Mouse (Mus musculus) limb, embryonic 10.5 days (tissue): Measurements from ENCODE around the gene Tbx2. TPM values are rescaled to one million over a fixed set of nuclear protein-coding genes. Genes with fewer than 3 reads are reported as not detected.

Experiments
- DNase-seq: peaks from one replicate; pipeline ENCODE4 v3.0.0-alpha.2; 2017; ENCODE audit warnings: low spot score
- H3K27ac ChIP-seq: fragments of 300-500 bp; sonication (generic); 2 replicates; pipeline ENCODE4 v1.5.1; 2016; ENCODE audit warnings: mild to moderate bottlenecking
- H3K27me3 ChIP-seq: fragments of 300-500 bp; sonication (generic); 2 replicates; pipeline ENCODE4 v1.6.1; 2016; ENCODE audit warnings: low read depth, mild to moderate bottlenecking; ENCODE audit not compliant: poor library complexity, severe bottlenecking
- H3K36me3 ChIP-seq: fragments of 300-500 bp; sonication (generic); 2 replicates; pipeline ENCODE4 v1.6.1; 2016; ENCODE audit warnings: mild to moderate bottlenecking, moderate library complexity
- H3K4me1 ChIP-seq: fragments of 300-500 bp; sonication (generic); 2 replicates; pipeline ENCODE4 v1.6.1; 2016
- H3K4me3 ChIP-seq: fragments of 300-500 bp; sonication (generic); 2 replicates; pipeline ENCODE4 v1.5.1; 2016; ENCODE audit warnings: mild to moderate bottlenecking, moderate library complexity
- H3K9me3 ChIP-seq: fragments of 300-500 bp; sonication (generic); replicated peaks from 2 replicates; pipeline ENCODE4 v1.6.1; 2016; ENCODE audit warnings: mild to moderate bottlenecking
- WGBS: fragments of 180-500 bp; shearing (Covaris S2); methylation state at CpG from one replicate; pipeline ENCODE4 v1.1.7; 2016; 5-methylcytosine and 5-hydroxymethylcytosine counted together
- polyA plus RNA-seq: library from polyadenylated mRNA; unstranded; fragments of >200 nt; fragmentation: Nextera tagmentation; extraction: Ambion mirVana; gene quantifications from 2 replicates; pipeline ENCODE4 v1.2.1, GENCODE M21; 2016

The Tbx2 gene
- polyA plus RNA-seq, 1 experiment from 2014 or later: 5.3 TPM

DNA sequence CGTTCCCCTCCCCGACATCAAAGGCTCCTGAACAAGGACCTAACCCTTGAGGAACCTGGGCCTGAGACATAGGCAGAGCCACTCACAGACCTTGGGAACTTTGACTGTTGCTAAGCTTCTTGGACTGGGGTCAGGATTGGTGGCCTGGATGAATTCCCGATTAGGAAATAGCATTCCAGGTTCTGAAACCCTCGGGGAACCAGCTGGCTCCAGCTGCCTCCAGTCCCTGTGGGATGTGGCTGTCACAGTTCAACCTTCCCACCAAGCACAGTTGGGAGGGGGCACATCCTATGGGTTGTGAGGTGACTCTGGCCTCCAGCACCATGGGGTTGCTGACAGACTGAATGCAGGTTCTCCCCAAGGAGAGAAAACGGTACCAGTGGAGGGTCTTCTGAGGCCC, 13.6 kb downstream of the Tbx2 start:
- H3K4me3 ChIP-seq: no peak overlapping the region
- H3K9me3 ChIP-seq: no peaks in the 10 kb centered on the region
- peak; percentile 31 for DNase-seq
- peaks cover 57% of the 10 kb centered on the region for H3K27me3 ChIP-seq
- H3K27ac ChIP-seq: no peak overlapping the region
- WGBS: 42% methylated on average over 5 of the region's 5 CpGs
- H3K36me3 ChIP-seq: peaks cover under 1% of the 10 kb centered on the region; the same call in 1 of the 2 replicates
- peaks cover 57% of the 10 kb centered on the region for H3K4me1 ChIP-seq

DNA sequence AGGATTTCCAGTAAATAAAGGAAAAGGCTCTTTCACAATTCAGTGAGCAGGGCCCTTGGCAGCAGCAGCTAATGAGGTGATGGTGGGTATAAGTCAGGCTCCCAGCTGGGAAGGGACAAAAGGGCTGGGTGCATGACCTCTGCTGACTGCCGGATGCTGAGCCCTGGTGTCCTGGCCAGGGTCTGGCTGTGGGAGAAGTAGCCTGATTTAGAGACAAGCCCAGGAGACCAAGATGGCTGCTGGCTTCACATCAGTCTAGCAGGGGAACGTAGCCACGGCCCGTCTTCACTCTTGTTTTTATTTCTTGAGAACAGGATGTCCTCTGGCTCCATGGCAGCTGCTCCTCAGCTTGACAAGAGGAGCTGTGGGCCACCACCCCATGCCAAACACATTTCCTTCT, 14.2 kb downstream of the Tbx2 start:
- 0 out of 2 replicates have a peak overlapping the region, but pooled peaks have one; percentile 26 for H3K27ac ChIP-seq
- H3K4me3 ChIP-seq: no peak overlapping the region
- WGBS: 57% methylated on average over 4 of the region's 4 CpGs
- peaks cover 51% of the 10 kb centered on the region for H3K27me3 ChIP-seq
- DNase-seq: peak; percentile 33
- no peaks in the 10 kb centered on the region for H3K36me3 ChIP-seq
- H3K4me1 ChIP-seq: peaks cover 59% of the 10 kb centered on the region
- no peaks in the 10 kb centered on the region for H3K9me3 ChIP-seq

DNA sequence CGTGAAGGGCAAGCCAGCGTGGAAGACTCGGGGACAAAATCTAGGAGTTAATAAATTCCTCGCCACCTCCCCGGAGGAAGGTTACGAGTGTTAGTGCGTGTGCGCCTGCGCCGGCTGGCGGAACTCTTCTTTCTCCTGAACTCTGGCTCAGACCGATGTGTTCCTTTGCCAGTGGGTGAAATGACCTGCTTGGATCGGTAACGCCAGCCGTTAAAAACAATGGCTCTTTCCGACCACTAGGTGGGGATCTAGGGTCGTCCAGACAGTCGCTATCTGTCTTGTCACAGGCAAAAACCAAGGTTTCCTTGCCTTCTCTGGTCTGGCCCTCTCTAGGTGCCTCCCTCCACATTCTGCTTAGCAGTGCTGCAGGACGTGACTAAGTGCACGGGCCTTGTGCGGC, 16.7 kb downstream of the Tbx2 start:
- Histone ChIP-seq H3K4me3 (peak overlapping the region; percentile 39), H3K27me3 (peaks cover 35% of the 10 kb centered on the region), H3K27ac (peak overlapping the region; percentile 66; the same call in 1 of the 2 replicates)

DNA sequence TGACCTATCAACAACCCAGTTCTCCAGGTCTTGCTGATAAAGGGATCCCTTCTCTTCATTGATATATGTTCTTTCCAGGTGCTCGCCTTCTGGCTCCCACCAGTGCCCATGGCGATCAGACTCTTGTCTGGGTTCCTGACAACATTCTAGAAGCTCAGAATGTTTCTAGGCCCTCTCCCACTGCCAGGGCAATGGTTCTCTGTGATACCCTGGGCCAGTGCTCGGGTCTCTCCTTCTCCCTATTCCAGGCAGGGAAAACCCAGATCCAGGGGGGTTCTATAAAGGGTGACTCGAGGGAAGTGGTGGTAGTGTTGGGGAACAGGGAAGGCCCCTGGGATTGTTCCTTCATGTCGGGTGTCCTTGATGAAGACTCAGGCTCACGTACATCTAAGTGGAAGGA, 17.9 kb downstream of the Tbx2 start, which contains the start of gene Gm11444:
Gm11444 (minus strand) TSS at position 101 of the 400 bp plus-strand sequence.
- H3K9me3 ChIP-seq: no peaks in the 10 kb centered on the region
- H3K36me3 ChIP-seq: 0 out of 2 replicates have a peak, but pooled peaks cover 2% of the 10 kb centered on the region
- peak within 1 kb of the TSS; percentile 39 for H3K4me3 ChIP-seq
- 85% methylated on average over 6 of the region's 6 CpGs for WGBS
- no peak for DNase-seq
- H3K4me1 ChIP-seq: peaks cover 37% of the 10 kb centered on the region
- peaks cover 31% of the 10 kb centered on the region for H3K27me3 ChIP-seq
- peak within 1 kb of the TSS; percentile 66 for H3K27ac ChIP-seq

More for the DNA sequence above, 16.7 kb downstream of the Tbx2 start:
- 3% methylated on average over 21 of the region's 21 CpGs for WGBS
- Histone ChIP-seq H3K9me3 (no peaks in the 10 kb centered on the region), H3K36me3 (no peaks in the 10 kb centered on the region), H3K4me1 (peaks cover 46% of the 10 kb centered on the region)
- peak; percentile 83 for DNase-seq

DNA sequence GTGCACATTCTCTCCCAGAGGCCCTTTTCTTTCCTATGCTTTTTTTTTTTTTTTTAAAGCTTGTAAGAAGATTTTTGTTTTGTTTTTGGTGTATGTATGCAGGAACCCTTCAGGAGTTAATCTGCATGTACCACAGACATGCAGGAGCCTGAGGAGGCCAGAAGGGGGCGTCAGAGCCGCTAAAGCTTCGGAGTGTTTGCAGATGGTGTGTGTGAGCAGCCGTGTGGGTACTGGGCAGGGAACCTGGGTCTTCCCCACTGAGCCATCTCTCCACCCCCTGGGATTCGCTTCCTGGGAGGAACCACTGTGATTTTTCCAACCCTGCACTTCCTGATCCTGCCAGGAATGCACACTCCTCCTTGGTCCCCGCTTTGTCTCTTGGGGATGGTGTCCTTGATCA, 18.4 kb downstream of the Tbx2 start:
- peak; percentile 56 for DNase-seq
- H3K36me3 ChIP-seq: 0 out of 2 replicates have a peak, but pooled peaks cover 2% of the 10 kb centered on the region

DNA sequence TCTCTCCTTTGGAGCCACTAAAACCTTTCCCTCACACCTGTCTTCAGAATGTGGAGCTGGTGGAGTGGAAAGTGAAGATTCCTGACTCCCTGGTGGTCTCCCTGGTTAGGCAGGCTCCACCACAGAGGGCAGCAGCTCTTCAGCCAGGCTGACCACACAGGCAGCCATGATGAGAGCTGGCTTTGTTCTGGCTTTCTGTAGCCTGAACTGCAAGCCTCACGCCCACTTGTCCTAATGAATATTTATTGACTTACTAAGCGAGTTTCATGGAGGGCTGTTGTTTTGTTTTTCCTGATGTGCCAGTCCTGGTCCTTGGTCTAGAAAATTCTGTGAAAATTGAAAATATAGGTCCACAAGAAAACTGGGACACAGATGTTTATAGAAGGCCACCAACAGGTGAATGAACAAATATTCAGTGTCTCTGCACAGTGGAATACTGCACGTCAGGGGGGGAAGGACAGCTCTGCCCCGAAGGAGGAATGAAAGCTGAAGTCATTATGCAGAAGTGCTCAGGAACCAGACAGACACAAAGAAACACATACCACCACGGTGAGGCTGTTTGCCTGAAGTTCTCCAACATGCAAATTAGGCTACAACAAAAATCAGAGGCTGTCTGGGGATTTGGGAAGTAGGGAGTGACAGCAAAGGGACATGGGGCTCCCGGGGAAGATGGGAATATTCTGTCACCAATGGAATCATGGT, 25.8 kb downstream of the Tbx2 start:
- H3K4me1 ChIP-seq: peaks cover 17% of the 10 kb centered on the region
- H3K9me3 ChIP-seq: no peaks in the 10 kb centered on the region
- 0 out of 2 replicates have a peak, but pooled peaks cover 2% of the 10 kb centered on the region for H3K36me3 ChIP-seq
- H3K4me3 ChIP-seq: no peak overlapping the region
- 42% methylated on average over 6 of the region's 6 CpGs for WGBS
- no peak for DNase-seq
- H3K27me3 ChIP-seq: 0 out of 2 replicates have a peak, but pooled peaks cover 3% of the 10 kb centered on the region
- peak overlapping the region; percentile 76 for H3K27ac ChIP-seq

More for the DNA sequence above, 18.4 kb downstream of the Tbx2 start:
- 53% methylated on average over 6 of the region's 6 CpGs for WGBS
- Histone ChIP-seq H3K9me3 (no peaks in the 10 kb centered on the region), H3K27ac (peak overlapping the region; percentile 50), H3K4me1 (peaks cover 37% of the 10 kb centered on the region), H3K27me3 (peaks cover 26% of the 10 kb centered on the region), H3K4me3 (no peak overlapping the region)

DNA sequence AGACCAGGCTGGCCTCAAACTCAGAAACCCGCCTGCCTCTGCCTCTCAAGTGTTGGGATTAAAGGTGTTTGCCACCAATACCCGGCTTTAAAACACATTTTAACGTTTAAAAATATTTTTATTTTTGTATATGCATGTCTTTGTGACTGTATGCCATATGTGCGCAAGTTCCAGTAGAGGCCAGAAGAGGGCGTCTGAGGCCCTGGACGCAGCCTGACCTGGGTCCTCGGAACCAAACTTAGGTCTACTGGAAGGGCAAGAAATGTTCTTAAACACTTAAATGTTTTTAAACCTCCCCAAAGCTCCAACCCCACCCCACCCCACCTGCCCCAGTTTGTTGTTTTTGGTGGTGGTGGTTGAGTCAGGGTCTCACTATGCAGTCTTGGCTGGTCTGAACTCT, 32.0 kb downstream of the Tbx2 start:
- no peak for DNase-seq

DNA sequence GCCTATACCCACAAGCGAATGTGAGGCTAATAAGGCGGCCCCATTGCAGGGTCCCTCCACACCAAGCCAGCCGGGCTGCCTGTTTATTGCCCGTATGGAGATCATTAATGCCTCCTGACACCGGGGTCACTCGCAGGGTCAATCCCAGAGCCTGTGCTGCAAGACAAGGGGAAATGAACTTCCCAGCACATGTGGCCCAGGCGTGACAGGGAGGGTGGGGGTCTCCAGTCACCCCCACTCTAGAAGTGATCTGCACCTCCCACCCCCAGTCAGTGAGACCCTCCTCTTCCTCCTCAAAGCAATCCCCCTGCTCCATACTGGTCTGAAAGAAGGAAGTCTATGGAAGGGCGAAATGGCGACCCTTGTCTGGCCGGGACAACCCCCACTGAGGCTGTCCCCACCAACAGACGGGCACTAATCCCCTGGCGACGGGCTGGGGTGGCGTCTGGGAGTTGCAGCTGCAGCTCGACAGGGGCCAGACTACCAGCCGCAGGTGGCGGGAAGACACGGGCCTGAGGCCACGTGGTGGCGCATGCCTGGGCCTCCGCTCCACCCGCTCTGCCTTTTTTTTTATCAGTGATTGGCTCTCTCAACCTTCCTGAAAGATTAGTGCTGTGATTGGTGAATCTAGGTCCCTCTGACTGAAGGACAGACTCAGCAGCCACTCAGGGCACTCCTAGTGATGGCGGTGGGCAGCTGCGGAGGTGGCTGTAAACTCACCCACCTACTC, 43.9 kb downstream of the Tbx2 start:
- Histone ChIP-seq H3K36me3 (0 out of 2 replicates have a peak, but pooled peaks cover 1% of the 10 kb centered on the region), H3K27ac (peak overlapping the region; percentile 94), H3K27me3 (no peaks in the 10 kb centered on the region), H3K9me3 (no peaks in the 10 kb centered on the region), H3K4me1 (peaks cover 65% of the 10 kb centered on the region), H3K4me3 (peak overlapping the region; percentile 35)
- 23% methylated on average over 24 of the region's 24 CpGs for WGBS
- peak; percentile 91 for DNase-seq

More for the DNA sequence above, 32.0 kb downstream of the Tbx2 start:
- H3K9me3 ChIP-seq: no peaks in the 10 kb centered on the region
- no peaks in the 10 kb centered on the region for H3K36me3 ChIP-seq
- WGBS: 42% methylated on average over 7 of the region's 7 CpGs
- H3K27me3 ChIP-seq: 0 out of 2 replicates have a peak, but pooled peaks cover 7% of the 10 kb centered on the region
- no peak overlapping the region for H3K4me3 ChIP-seq
- H3K4me1 ChIP-seq: 0 out of 2 replicates have a peak, but pooled peaks cover 8% of the 10 kb centered on the region
- no peak overlapping the region for H3K27ac ChIP-seq

DNA sequence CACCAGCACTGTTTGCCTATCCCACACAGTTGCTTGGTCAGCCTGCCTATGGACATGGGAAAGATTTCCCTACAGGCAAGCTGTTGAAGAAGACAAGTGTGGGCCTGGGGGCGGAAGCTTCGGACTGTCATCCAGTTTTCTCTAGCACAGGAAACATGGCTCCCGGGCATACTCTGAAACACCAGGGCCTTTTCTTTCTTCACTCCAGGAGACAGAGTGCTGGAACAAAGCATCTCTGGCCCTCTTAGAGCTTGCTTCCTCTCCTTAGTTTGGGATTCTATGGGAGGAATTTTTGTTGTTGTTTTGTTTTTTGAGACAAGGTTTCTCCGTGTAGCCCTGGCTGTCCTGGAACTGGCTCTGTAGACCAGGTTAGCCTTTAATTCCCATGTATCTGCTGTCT, 52.1 kb downstream of the Tbx2 start:
- no peaks in the 10 kb centered on the region for H3K9me3 ChIP-seq
- H3K4me1 ChIP-seq: peaks cover 69% of the 10 kb centered on the region
- DNase-seq: no peak
- WGBS: 67% methylated on average over 4 of the region's 4 CpGs
- no peaks in the 10 kb centered on the region for H3K36me3 ChIP-seq
- H3K4me3 ChIP-seq: no peak overlapping the region
- peaks cover 59% of the 10 kb centered on the region for H3K27me3 ChIP-seq
- H3K27ac ChIP-seq: peak overlapping the region; percentile 97

DNA sequence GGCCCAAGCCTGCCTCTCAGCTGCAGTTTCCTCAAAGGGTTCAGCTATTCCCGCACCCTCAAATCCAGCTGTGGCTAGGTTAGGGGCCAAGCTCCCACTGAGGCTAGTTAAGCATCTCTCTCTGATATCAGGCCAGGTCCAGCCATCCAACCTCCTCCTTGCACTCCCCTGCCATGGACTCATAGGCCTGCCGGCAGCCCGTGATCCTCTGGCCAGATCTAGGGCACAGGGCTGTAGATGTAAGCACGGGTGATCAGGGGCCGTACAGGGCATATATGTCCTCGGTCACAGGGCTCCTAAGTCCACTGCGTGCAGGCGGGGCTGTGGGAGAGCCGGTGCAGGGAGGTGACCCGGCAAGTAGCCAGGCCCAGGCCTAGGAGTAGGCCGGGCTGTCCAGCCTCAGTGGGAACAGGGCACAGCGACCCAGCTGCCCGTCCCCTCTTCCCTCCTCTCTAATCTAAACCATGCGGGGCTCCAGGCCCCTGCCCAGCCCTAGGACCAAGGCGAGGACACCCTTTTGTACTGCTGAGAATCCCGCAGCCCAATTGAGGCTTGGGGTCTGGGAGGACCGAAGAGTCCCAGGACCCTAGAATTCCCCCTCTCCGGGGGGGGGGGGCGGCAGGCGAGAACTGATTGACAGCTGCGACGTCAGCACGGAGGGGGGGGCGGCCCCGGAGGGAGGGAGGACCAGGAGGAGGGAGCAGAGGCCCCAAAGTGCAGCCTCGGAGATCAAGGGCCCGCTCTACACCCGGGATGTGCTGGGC, 53.5 kb downstream of the Tbx2 start, which contains the start of gene Tbx4:
Tbx4 (plus strand) TSS at position 758 of the 764 bp plus-strand sequence.
- peak within 1 kb of the TSS; percentile 97 for H3K27ac ChIP-seq
- 6% methylated on average over 22 of the region's 28 CpGs for WGBS
- peaks cover 72% of the 10 kb centered on the region for H3K27me3 ChIP-seq
- DNase-seq: peak; percentile 67
- no peaks in the 10 kb centered on the region for H3K9me3 ChIP-seq
- H3K4me1 ChIP-seq: peaks cover 71% of the 10 kb centered on the region
- peak within 1 kb of the TSS; percentile 63 for H3K4me3 ChIP-seq
- H3K36me3 ChIP-seq: peaks cover 10% of the 10 kb centered on the region; the same call in 1 of the 2 replicates

DNA sequence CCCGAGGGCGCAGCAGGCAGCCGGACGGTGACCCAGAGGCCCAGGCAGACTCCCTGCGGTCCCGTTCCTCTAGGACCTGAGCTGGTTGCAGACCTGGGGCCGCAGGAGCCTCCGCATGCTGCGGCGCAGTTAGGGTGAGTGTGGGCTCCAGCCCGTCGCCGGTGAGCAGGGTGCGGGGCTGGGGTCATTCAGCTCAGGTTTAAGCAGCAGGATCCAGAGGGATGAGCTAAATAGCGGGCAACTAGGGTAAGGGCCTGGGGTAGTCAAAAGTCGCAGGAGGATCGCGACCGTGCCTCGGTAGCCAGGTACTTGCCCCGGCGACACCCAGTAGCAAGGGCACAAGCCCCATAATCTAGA, 54.1 kb downstream of the Tbx2 start:
- H3K4me3 ChIP-seq: peak overlapping the region; percentile 63
- peaks cover 71% of the 10 kb centered on the region for H3K4me1 ChIP-seq
- DNase-seq: no peak
- under 1% methylated on average over 22 of the region's 22 CpGs for WGBS
- H3K9me3 ChIP-seq: no peaks in the 10 kb centered on the region
- peak overlapping the region; percentile 97 for H3K27ac ChIP-seq
- peaks cover 15% of the 10 kb centered on the region; the same call in 1 of the 2 replicates for H3K36me3 ChIP-seq
- H3K27me3 ChIP-seq: peaks cover 78% of the 10 kb centered on the region

DNA sequence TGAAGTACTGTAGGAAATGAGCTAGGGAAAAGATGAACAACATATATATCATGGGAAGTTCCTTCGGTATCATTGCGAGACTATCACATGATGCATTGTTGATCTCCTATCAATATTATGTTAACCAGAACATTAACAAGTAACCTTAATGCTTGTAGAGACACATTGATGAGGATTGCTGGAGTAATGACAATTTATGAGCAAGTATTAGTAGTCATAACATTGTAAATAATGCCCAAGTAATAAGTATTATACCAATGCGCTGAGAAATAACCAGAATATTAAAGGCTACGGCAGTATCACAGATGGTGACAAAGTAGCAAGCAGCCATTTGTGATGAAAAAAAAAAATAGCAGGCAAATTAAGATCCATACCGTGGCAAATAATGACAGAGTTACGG, 54.9 kb downstream of the Tbx2 start:
- peaks cover 72% of the 10 kb centered on the region for H3K4me1 ChIP-seq
- H3K27ac ChIP-seq: peak overlapping the region; percentile 97
- peaks cover 15% of the 10 kb centered on the region; the same call in 1 of the 2 replicates for H3K36me3 ChIP-seq
- no peak for DNase-seq
- 16% methylated on average over 6 of the region's 6 CpGs for WGBS
- H3K27me3 ChIP-seq: peaks cover 82% of the 10 kb centered on the region
- peak overlapping the region; percentile 63 for H3K4me3 ChIP-seq
- H3K9me3 ChIP-seq: no peaks in the 10 kb centered on the region
